Mouse (Mus musculus): ENCODE data around the gene Tnip1. TPM values are rescaled to one million over a fixed set of nuclear protein-coding genes. Genes with fewer than 3 reads are reported as not detected.

Gene Tnip1
- 172 TPM for polyA plus RNA-seq (2017; shearing (Covaris generic))

GRCm38 (mm10) chr11:54962810-54963209 lies at the start of gene Tnip1:
Gene Tnip1 (minus strand): TSS chr11:54962917.

GRCm38 (mm10) chr11:54902333-54903323 lies 60.1 kb downstream of the Tnip1 start, which contains the start of gene Gpx3:
Gene Gpx3 (plus strand): TSS chr11:54902453.

GRCm38 (mm10) chr11:54866119-54867048 lies 96.3 kb downstream of the Tnip1 start, which contains the start of gene Hint1:
Gene Hint1 (plus strand): TSS chr11:54866383.

Other genes with a start within 250 kb of the Tnip1 start
- 536 TPM for gene Cdc42se2, start 175.2 kb downstream of the Tnip1 start, polyA plus RNA-seq (2017; shearing (Covaris generic))
- 6.7 TPM for gene Lyrm7, start 102.0 kb downstream of the Tnip1 start, polyA plus RNA-seq (2017; shearing (Covaris generic))
- 366 TPM for gene Hint1, start 96.5 kb downstream of the Tnip1 start, polyA plus RNA-seq (2017; shearing (Covaris generic))
- 1.5 TPM for gene Gpx3, start 60.5 kb downstream of the Tnip1 start, polyA plus RNA-seq (2017; shearing (Covaris generic))
- 554 TPM for gene Anxa6, start 70.5 kb upstream of the Tnip1 start, polyA plus RNA-seq (2017; shearing (Covaris generic))
- 69.1 TPM for gene Ccdc69, start 115.2 kb upstream of the Tnip1 start, polyA plus RNA-seq (2017; shearing (Covaris generic))
- gene Gm2a, start 135.2 kb upstream of the Tnip1 start, polyA plus RNA-seq (2017; shearing (Covaris generic)): 104 TPM
- gene Slc36a3, start 188.8 kb upstream of the Tnip1 start, polyA plus RNA-seq (2017; shearing (Covaris generic)): 0.46 TPM
- gene Slc36a2, start 222.2 kb upstream of the Tnip1 start, polyA plus RNA-seq (2017; shearing (Covaris generic)): not detected
- 2.3 TPM for gene Slc36a1, start 241.4 kb upstream of the Tnip1 start, polyA plus RNA-seq (2017; shearing (Covaris generic))

All from CD4-positive, CD25-positive, alpha-beta regulatory T cell, adult 9 weeks (primary cell).